ENCODE assay signal across 9 mouse cellular contexts in the genomic region with DNA sequence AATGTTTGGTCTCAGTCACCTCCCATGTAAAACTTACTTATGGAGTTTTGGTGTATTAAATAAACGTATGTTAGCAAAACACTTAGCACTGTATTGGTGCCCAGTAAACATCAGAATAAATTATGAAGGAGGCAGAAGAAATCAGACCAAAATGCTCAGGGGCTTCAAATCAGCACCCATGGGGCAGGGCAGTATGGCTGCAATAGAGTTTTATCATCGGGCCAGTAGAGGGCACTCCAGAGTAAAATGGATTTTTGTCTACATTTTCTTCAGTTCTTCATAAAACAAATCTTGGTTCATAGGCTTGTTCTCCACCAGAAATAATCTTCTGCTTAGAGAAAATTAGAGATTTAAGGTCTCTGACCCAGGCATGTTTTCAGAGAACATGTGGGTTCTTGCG.
DNase-seq lines count a peak whose midpoint lies in the region; ATAC-seq and TF ChIP-seq lines count a peak whose summit lies in the region.
"Had no signal": no experiment of that assay in that cellular context is flagged by ENCODE, and none has a peak within 500 bp of the region (broad histone marks: within the 10 kb centered on the region; RNA-seq: fewer than 3 reads in every experiment).

No protein-coding gene starts in this region.

- no peak for TF ChIP-seq POLR2A in kidney, adult 2 months (IDR thresholded peaks at IDR 0.05; ENCODE audit: low read depth, low read length)

- no peak overlapping the region for H3K4me2 ChIP-seq in kidney, embryonic 16.5 days (replicated peaks; ENCODE audit: low read depth, low read length)
- H3K4me2 ChIP-seq: embryonic facial prominence, embryonic 15.5 days had no signal

- no peak overlapping the region for H3K9ac ChIP-seq in kidney, embryonic 16.5 days (replicated peaks; ENCODE audit: low read length)
- H3K9ac ChIP-seq: embryonic facial prominence, embryonic 15.5 days had no signal

- H3K27ac ChIP-seq in kidney, adult 2 months (ENCODE audit: insufficient read depth, low read depth, low read length), result no peak overlapping the region
- H3K27ac ChIP-seq in kidney, embryonic 16.5 days (ENCODE audit: low read length), result no peak overlapping the region
- H3K27ac ChIP-seq in hindbrain, embryonic 10.5 days, result no peak overlapping the region
- H3K27ac ChIP-seq: embryonic facial prominence, embryonic 15.5 days had no signal

- no peaks in the 10 kb centered on the region for H3K27me3 ChIP-seq in kidney, adult 2 months (replicated peaks; ENCODE audit: control insufficient read depth, insufficient read depth, low read length)
- H3K27me3 ChIP-seq in kidney, embryonic 16.5 days (ENCODE audit: insufficient read depth, low read length), result peaks cover 11% of the 10 kb centered on the region; the same call in 1 of the 2 replicates
- H3K27me3 ChIP-seq in hindbrain, embryonic 10.5 days (ENCODE audit: insufficient read depth, poor library complexity, severe bottlenecking), result peaks cover 6% of the 10 kb centered on the region

- no peaks in the 10 kb centered on the region for H3K36me3 ChIP-seq in kidney, adult 2 months (ENCODE audit: control insufficient read depth, insufficient read depth, low read length)
- no peaks in the 10 kb centered on the region for H3K36me3 ChIP-seq in kidney, embryonic 16.5 days (ENCODE audit: insufficient read depth, low read length)
- no peaks in the 10 kb centered on the region for H3K36me3 ChIP-seq in hindbrain, embryonic 10.5 days
- H3K36me3 ChIP-seq: embryonic facial prominence, embryonic 15.5 days had no signal

- no peak; the same call in 1 of the 2 replicates for ATAC-seq in cerebellum, adult (ENCODE audit: insufficient number of reproducible peaks, low FRiP score, low TSS enrichment)
- ATAC-seq in kidney, embryonic 16.5 days (ENCODE audit: low FRiP score, low TSS enrichment), result no peak

- no peaks in the 10 kb centered on the region for H3K4me1 ChIP-seq in kidney, adult 2 months (ENCODE audit: control insufficient read depth, insufficient read depth, low read length)
- no peaks in the 10 kb centered on the region for H3K4me1 ChIP-seq in kidney, embryonic 16.5 days (ENCODE audit: insufficient read depth, low read length)
- no peaks in the 10 kb centered on the region for H3K4me1 ChIP-seq in hindbrain, embryonic 10.5 days (replicated peaks)
- H3K4me1 ChIP-seq: embryonic facial prominence, embryonic 15.5 days had no signal

- WGBS in kidney, adult 2 months, result 34% methylated on average over 3 of the region's 3 CpGs
- WGBS in kidney, embryonic 16.5 days, result 35% methylated on average over 3 of the region's 3 CpGs
- 25% methylated on average over 3 of the region's 3 CpGs for WGBS in hindbrain, embryonic 10.5 days

- peak; percentile 67 to 77 for DNase-seq in cerebellum, adult 18-20 months
- peak; percentile 23 for DNase-seq in kidney, adult 2 months
- DNase-seq in urinary bladder, postnatal 25 days (ENCODE audit: low spot score), result peak; percentile 19
- DNase-seq in urinary bladder, postnatal 4 days (ENCODE audit: low spot score in 2 of 2), result no peak
- no peak for DNase-seq in Muller cell, postnatal 12 days (ENCODE audit: inconsistent ontology term)
- DNase-seq in hindbrain, embryonic 10.5 days (ENCODE audit: low spot score), result no peak

- peak; percentile 48 for TF ChIP-seq CTCF in kidney, adult 2 months (conservative IDR thresholded peaks at IDR 0.05; ENCODE audit: insufficient read depth, insufficient read length, low read depth, low read length)

- no peak overlapping the region for H3K4me3 ChIP-seq in kidney, adult 2 months (ENCODE audit: insufficient read depth, low read depth, low read length)
- H3K4me3 ChIP-seq in kidney, embryonic 16.5 days (ENCODE audit: low read length), result no peak overlapping the region
- no peak overlapping the region for H3K4me3 ChIP-seq in hindbrain, embryonic 10.5 days
- H3K4me3 ChIP-seq: embryonic facial prominence, embryonic 15.5 days had no signal

- no peaks in the 10 kb centered on the region for H3K9me3 ChIP-seq in kidney, embryonic 16.5 days (ENCODE audit: low read length)
- no peaks in the 10 kb centered on the region for H3K9me3 ChIP-seq in hindbrain, embryonic 10.5 days
- H3K9me3 ChIP-seq: embryonic facial prominence, embryonic 15.5 days had no signal

Comparison
In these comparisons a context has a peak if more than half of its experiments do, and no peak if none do; other contexts are left out.
1. DNase-seq: peak in cerebellum, adult 18-20 months (2 of 2), kidney, adult 2 months (single experiment) and urinary bladder, postnatal 25 days (single experiment); none in urinary bladder, postnatal 4 days (0 of 2), Muller cell, postnatal 12 days (single experiment) and hindbrain, embryonic 10.5 days (single experiment).